Mouse (Mus musculus): ENCODE measurements at regions not wholly inside any gene's neighbourhood (a gene's known extent, or its start where the extent isn't known, plus 50 kb on each side); places are given as distances from the start of the nearest gene placed in this dataset.

- Histone ChIP-seq H3K4me1 (replicated peaks; ENCODE audit: insufficient read depth, low read length) (no peaks in the 10 kb centered on the region), H3K27me3 (ENCODE audit: insufficient read depth, low read length) (no peaks in the 10 kb centered on the region), H3K4me2 (ENCODE audit: low read length) (no peak overlapping the region), H3K4me3 (replicated peaks; ENCODE audit: low read depth, low read length) (no peak overlapping the region), H3K36me3 (ENCODE audit: insufficient read depth, low read length) (no peaks in the 10 kb centered on the region), H3K9me3 (replicated peaks; ENCODE audit: low read length) (no peaks in the 10 kb centered on the region), H3K27ac (no peak overlapping the region), H3K9ac (ENCODE audit: low read depth, low read length) (no peak overlapping the region)
- ATAC-seq (replicated peaks; ENCODE audit: low FRiP score, low read depth), result no peak
- 39% methylated on average over 4 of the region's 4 CpGs for WGBS
- peak; percentile 65 for DNase-seq (ENCODE audit: low spot score)
- peak; percentile 78 for TF ChIP-seq CTCF (IDR thresholded peaks at IDR 0.05; ENCODE audit: low read depth)
These were observed 70.8 kb upstream of the Slco6d1 start for GRCm38 (mm10) chr1:98350095-98350549.

- H3K4me2 ChIP-seq (ENCODE audit: low read length), result no peak overlapping the region
- no peaks in the 10 kb centered on the region for H3K36me3 ChIP-seq (ENCODE audit: insufficient read depth, low read length)
- H3K4me1 ChIP-seq (replicated peaks; ENCODE audit: insufficient read depth, low read length), result no peaks in the 10 kb centered on the region
- H3K27me3 ChIP-seq (ENCODE audit: insufficient read depth, low read length), result no peaks in the 10 kb centered on the region
- 65% methylated on average over 2 of the region's 2 CpGs for WGBS
- no peak overlapping the region for H3K9ac ChIP-seq (ENCODE audit: low read depth, low read length)
- no peak for TF ChIP-seq CTCF (IDR thresholded peaks at IDR 0.05; ENCODE audit: low read depth)
- ATAC-seq (replicated peaks; ENCODE audit: low FRiP score, low read depth), result no peak
- H3K4me3 ChIP-seq (replicated peaks; ENCODE audit: low read depth, low read length), result no peak overlapping the region
- H3K27ac ChIP-seq, result no peak overlapping the region
- no peak for DNase-seq (ENCODE audit: low spot score)
- H3K9me3 ChIP-seq (replicated peaks; ENCODE audit: low read length), result no peaks in the 10 kb centered on the region
These were observed 70.2 kb upstream of the Slco6d1 start for GRCm38 (mm10) chr1:98350725-98351124.

GRCm38 (mm10) chr1:98351530-98351929 lies 69.4 kb upstream of the Slco6d1 start:
- Histone ChIP-seq H3K4me2 (ENCODE audit: low read length) (no peak overlapping the region), H3K36me3 (ENCODE audit: insufficient read depth, low read length) (no peaks in the 10 kb centered on the region), H3K4me3 (replicated peaks; ENCODE audit: low read depth, low read length) (no peak overlapping the region), H3K9ac (ENCODE audit: low read depth, low read length) (no peak overlapping the region), H3K27me3 (ENCODE audit: insufficient read depth, low read length) (no peaks in the 10 kb centered on the region), H3K9me3 (replicated peaks; ENCODE audit: low read length) (no peaks in the 10 kb centered on the region), H3K27ac (no peak overlapping the region), H3K4me1 (replicated peaks; ENCODE audit: insufficient read depth, low read length) (no peaks in the 10 kb centered on the region)
- no peak for TF ChIP-seq CTCF (IDR thresholded peaks at IDR 0.05; ENCODE audit: low read depth)
- no peak for ATAC-seq (replicated peaks; ENCODE audit: low FRiP score, low read depth)
- WGBS, result 79% methylated on average over 2 of the region's 2 CpGs
- DNase-seq (ENCODE audit: low spot score), result no peak
